Mouse (Mus musculus) megakaryocyte, embryonic 14.5 days (primary cell): ENCODE results near the gene Trim72.

ENCODE experiments used
- FLI1 ChIP-seq: IDR thresholded peaks from 2 replicates; pipeline ENCODE4 v1.6.1; 2012; ENCODE audit warnings: low read length, inconsistent platforms, mixed read lengths
- GATA1 ChIP-seq: IDR thresholded peaks from 3 replicates; pipeline ENCODE4 v1.6.1; 2012; ENCODE audit warnings: mixed read lengths, low read length, inconsistent platforms, borderline replicate concordance

GRCm38 (mm10) chr7:128058576-128058975 is 54.8 kb downstream of the Trim72 start:
- no peak for TF ChIP-seq GATA1
- no peak for TF ChIP-seq FLI1
